Mouse (Mus musculus): ENCODE results near the gene Mmp10. TPM values are rescaled to one million over a fixed set of nuclear protein-coding genes. Genes with fewer than 3 reads are reported as not detected.

Gene Mmp10
- polyA plus RNA-seq (2015; fragmentation: Illumina TruSeq; extraction: RNeasy Lipid Tissue Mini Kit (QIAGEN cat#74804); ENCODE audit: insufficient read depth, low replicate concordance), result not detected

GRCm38 (mm10) chr9:7502051-7502450, at the start of gene Mmp10:
TSS of gene Mmp10 (plus strand) at chr9:7502352.

GRCm38 (mm10) chr9:7558221-7559017, 56.3 kb downstream of the Mmp10 start, which contains the start of gene Mmp8:
TSS of gene Mmp8 (plus strand) at chr9:7558456.

Other genes starting within 250 kb of the Mmp10 start
- 0.55 TPM for gene Mmp13, start 229.8 kb upstream of the Mmp10 start, polyA plus RNA-seq (2015; fragmentation: Illumina TruSeq; extraction: RNeasy Lipid Tissue Mini Kit (QIAGEN cat#74804); ENCODE audit: insufficient read depth, low replicate concordance)
- 13.1 TPM for gene Mmp12, start 158.0 kb upstream of the Mmp10 start, polyA plus RNA-seq (2015; fragmentation: Illumina TruSeq; extraction: RNeasy Lipid Tissue Mini Kit (QIAGEN cat#74804); ENCODE audit: insufficient read depth, low replicate concordance)
- gene Mmp1b, start 114.3 kb upstream of the Mmp10 start, polyA plus RNA-seq (2015; fragmentation: Illumina TruSeq; extraction: RNeasy Lipid Tissue Mini Kit (QIAGEN cat#74804); ENCODE audit: insufficient read depth, low replicate concordance), result not detected
- gene Mmp3, start 56.5 kb upstream of the Mmp10 start, polyA plus RNA-seq (2015; fragmentation: Illumina TruSeq; extraction: RNeasy Lipid Tissue Mini Kit (QIAGEN cat#74804); ENCODE audit: insufficient read depth, low replicate concordance), result 3.3 TPM
- gene Mmp8, start 56.1 kb downstream of the Mmp10 start, polyA plus RNA-seq (2015; fragmentation: Illumina TruSeq; extraction: RNeasy Lipid Tissue Mini Kit (QIAGEN cat#74804); ENCODE audit: insufficient read depth, low replicate concordance), result 6.8 TPM
- 0.69 TPM for gene Mmp27, start 69.0 kb downstream of the Mmp10 start, polyA plus RNA-seq (2015; fragmentation: Illumina TruSeq; extraction: RNeasy Lipid Tissue Mini Kit (QIAGEN cat#74804); ENCODE audit: insufficient read depth, low replicate concordance)
- gene Mmp20, start 125.9 kb downstream of the Mmp10 start, polyA plus RNA-seq (2015; fragmentation: Illumina TruSeq; extraction: RNeasy Lipid Tissue Mini Kit (QIAGEN cat#74804); ENCODE audit: insufficient read depth, low replicate concordance), result not detected
- gene Mmp7, start 189.7 kb downstream of the Mmp10 start, polyA plus RNA-seq (2015; fragmentation: Illumina TruSeq; extraction: RNeasy Lipid Tissue Mini Kit (QIAGEN cat#74804); ENCODE audit: insufficient read depth, low replicate concordance), result 0.30 TPM